Mouse (Mus musculus) limb, embryonic 13.5 days (tissue): ENCODE measurements at regions not wholly inside any gene's neighbourhood (a gene's known extent, or its start where the extent isn't known, plus 50 kb on each side); places are given as distances from the start of the nearest gene placed in this dataset.

Experiments
- ATAC-seq: fragments of 200-750 bp; cut with Nextera tagmentation; 2 replicates; pipeline ENCODE4 v1.8.0; 2017; ENCODE audit warnings: low read depth, moderate number of reproducible peaks, moderate TSS enrichment; ENCODE audit not compliant: low FRiP score
- H3K27ac ChIP-seq: fragments of 300-500 bp; sonication (generic); 2 replicates; pipeline ENCODE4 v1.5.1; 2015; ENCODE audit warnings: inconsistent platforms, mild to moderate bottlenecking, moderate library complexity
- H3K27me3 ChIP-seq: fragments of 300-500 bp; sonication (generic); 2 replicates; pipeline ENCODE4 v1.6.1; 2015; ENCODE audit warnings: mild to moderate bottlenecking, inconsistent platforms
- H3K36me3 ChIP-seq: fragments of 300-500 bp; sonication (generic); 2 replicates; pipeline ENCODE4 v1.6.1; 2015; ENCODE audit warnings: inconsistent platforms, mild to moderate bottlenecking, moderate library complexity
- H3K4me1 ChIP-seq: fragments of 300-500 bp; sonication (generic); 2 replicates; pipeline ENCODE4 v1.6.1; 2015; ENCODE audit warnings: inconsistent platforms
- H3K4me2 ChIP-seq: fragments of 300-500 bp; sonication (generic); replicated peaks from 2 replicates; pipeline ENCODE4 v1.6.1; 2015; ENCODE audit warnings: inconsistent platforms, mild to moderate bottlenecking, moderate library complexity
- H3K4me3 ChIP-seq: fragments of 300-500 bp; sonication (generic); 2 replicates; pipeline ENCODE4 v1.5.1; 2015; ENCODE audit warnings: moderate library complexity, mild to moderate bottlenecking, inconsistent platforms
- H3K9ac ChIP-seq: fragments of 300-500 bp; sonication (generic); 2 replicates; pipeline ENCODE4 v1.6.1; 2015; ENCODE audit warnings: mild to moderate bottlenecking, inconsistent platforms
- H3K9me3 ChIP-seq: fragments of 300-500 bp; sonication (generic); 2 replicates; pipeline ENCODE4 v1.6.1; 2016; ENCODE audit warnings: inconsistent platforms
- WGBS: fragments of 180-500 bp; shearing (Covaris S2); methylation state at CpG from one replicate; pipeline ENCODE4 v1.1.7; 2015; 5-methylcytosine and 5-hydroxymethylcytosine counted together

DNA sequence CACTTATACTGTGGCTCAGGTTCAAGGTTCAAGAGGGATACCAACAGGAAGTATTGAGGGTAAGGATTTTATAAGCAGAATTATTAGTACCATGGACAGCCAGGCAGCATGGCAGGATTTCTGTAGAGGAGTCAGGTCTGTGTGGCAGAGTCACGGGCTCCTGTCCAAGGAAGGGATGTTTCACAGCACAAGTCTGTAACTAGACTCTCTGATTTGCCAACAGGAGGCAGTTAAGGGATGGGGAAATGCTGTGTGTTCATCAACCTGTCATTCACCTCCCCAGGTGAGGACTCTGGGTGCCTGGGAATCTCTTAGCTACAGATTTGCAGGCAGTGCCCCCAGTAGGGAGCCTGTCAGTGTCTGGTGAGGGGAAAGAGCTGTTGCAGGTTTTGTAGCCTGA is 541.7 kb upstream of the Auts2 start:
- Histone ChIP-seq H3K9me3 (no peaks in the 10 kb centered on the region), H3K27ac (no peak overlapping the region), H3K4me2 (no peak overlapping the region), H3K27me3 (peaks cover 17% of the 10 kb centered on the region; the same call in 1 of the 2 replicates), H3K9ac (no peak overlapping the region), H3K4me1 (no peaks in the 10 kb centered on the region), H3K36me3 (no peaks in the 10 kb centered on the region), H3K4me3 (no peak overlapping the region)
- ATAC-seq = no peak
- WGBS = 61% methylated on average over 1 of the region's 1 CpGs

DNA sequence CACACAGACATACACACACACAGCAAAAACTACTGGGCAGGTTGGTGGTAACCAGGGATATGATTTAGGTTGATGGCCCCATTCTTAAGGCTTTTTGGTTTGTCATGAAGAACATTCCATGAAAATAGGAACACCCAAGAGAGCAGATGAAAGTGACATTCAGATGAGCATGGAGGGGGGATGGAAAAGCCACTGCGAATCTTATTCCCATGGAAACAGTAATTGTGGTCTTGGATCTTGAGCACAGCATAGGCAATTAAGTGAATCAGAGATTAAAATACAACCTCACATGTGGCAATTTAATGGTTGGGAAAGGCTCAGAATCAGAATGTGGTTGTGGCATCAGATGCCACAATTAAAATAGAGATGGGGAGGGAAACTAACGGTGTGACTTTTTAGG is 537.6 kb upstream of the Auts2 start:
- H3K4me1 ChIP-seq = peaks cover 13% of the 10 kb centered on the region
- no peak for ATAC-seq
- WGBS = 89% methylated on average over 2 of the region's 2 CpGs
- H3K9ac ChIP-seq = no peak overlapping the region
- no peak overlapping the region for H3K27ac ChIP-seq
- no peaks in the 10 kb centered on the region for H3K36me3 ChIP-seq
- peaks cover 13% of the 10 kb centered on the region; the same call in 1 of the 2 replicates for H3K27me3 ChIP-seq
- no peak overlapping the region for H3K4me2 ChIP-seq
- H3K4me3 ChIP-seq = no peak overlapping the region
- H3K9me3 ChIP-seq = no peaks in the 10 kb centered on the region

DNA sequence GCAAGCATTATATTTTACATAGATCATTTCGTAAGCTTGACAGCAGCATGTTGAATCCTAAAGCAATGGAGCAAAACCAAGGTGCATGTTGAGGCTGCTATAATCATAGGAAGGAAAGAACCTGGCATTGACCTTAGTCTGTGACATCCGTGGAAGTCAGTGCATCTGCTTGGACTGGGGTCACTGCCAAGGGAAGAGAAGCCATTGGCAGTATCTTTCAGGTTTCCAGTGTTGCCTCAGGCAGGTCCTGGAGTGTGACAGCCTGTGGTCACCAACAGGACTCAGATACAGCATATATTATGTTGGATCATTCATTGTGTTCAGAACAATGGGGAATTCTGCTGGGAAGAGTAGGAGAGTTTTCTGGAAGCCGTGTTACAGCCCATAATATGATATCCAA is 535.8 kb upstream of the Auts2 start:
- 63% methylated on average over 3 of the region's 3 CpGs for WGBS
- Histone ChIP-seq H3K27ac (no peak overlapping the region), H3K27me3 (no peaks in the 10 kb centered on the region; the same call in 1 of the 2 replicates), H3K4me1 (peaks cover 13% of the 10 kb centered on the region), H3K4me3 (no peak overlapping the region), H3K36me3 (no peaks in the 10 kb centered on the region), H3K9me3 (no peaks in the 10 kb centered on the region), H3K9ac (no peak overlapping the region), H3K4me2 (no peak overlapping the region)
- ATAC-seq = no peak

DNA sequence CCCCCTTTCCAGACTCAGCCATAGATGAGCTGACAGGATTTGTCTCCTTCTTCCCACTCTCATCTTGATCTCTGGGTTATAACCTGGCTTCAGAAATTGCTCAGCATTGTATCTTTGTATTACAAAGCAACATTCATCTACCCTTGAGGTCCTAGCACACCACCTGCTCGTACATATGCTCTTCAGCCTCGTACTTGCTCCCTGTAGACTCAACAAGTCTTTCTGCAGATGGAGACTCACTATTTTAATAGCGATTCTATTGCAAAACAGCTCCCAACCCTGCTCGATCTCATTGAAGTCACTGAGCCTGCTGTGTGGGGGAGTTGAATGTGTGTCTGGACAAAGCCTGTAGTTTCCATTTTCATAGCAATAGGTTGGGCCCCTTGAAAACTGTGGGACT is 535.2 kb upstream of the Auts2 start:
- WGBS = 60% methylated on average over 4 of the region's 4 CpGs
- H3K4me2 ChIP-seq = no peak overlapping the region
- peaks cover 13% of the 10 kb centered on the region for H3K4me1 ChIP-seq
- no peaks in the 10 kb centered on the region; the same call in 1 of the 2 replicates for H3K27me3 ChIP-seq
- H3K9me3 ChIP-seq = no peaks in the 10 kb centered on the region
- ATAC-seq = peak; percentile 66; the same call in 1 of the 2 replicates
- H3K9ac ChIP-seq = no peak overlapping the region
- H3K4me3 ChIP-seq = no peak overlapping the region
- H3K27ac ChIP-seq = no peak overlapping the region
- no peaks in the 10 kb centered on the region for H3K36me3 ChIP-seq

DNA sequence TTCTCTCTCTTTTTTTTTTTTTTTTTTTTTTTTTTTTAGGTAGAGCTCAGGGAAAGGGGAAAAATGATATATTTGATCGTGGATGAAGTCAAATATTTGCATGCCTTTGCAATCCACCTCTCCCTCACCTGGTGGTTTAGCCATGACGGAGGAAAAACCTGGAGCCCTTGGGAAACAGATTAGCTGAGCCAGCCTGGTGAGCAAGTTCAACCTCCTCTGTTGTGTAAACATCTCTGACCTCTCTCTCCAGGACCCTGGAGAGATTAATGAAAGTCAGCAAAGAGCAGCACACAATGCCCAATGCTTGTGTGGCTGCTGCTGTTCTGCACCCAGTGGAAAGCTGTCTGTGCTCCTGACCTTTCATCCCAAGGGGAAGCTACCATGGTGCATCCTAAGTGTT is 530.2 kb upstream of the Auts2 start:
- ATAC-seq = no peak
- Histone ChIP-seq H3K4me3 (no peak overlapping the region), H3K27ac (no peak overlapping the region), H3K9me3 (no peaks in the 10 kb centered on the region), H3K27me3 (peaks cover 3% of the 10 kb centered on the region; the same call in 1 of the 2 replicates), H3K4me1 (peaks cover 5% of the 10 kb centered on the region; the same call in 1 of the 2 replicates), H3K4me2 (no peak overlapping the region), H3K9ac (no peak overlapping the region), H3K36me3 (no peaks in the 10 kb centered on the region)
- WGBS = 59% methylated on average over 2 of the region's 2 CpGs

DNA sequence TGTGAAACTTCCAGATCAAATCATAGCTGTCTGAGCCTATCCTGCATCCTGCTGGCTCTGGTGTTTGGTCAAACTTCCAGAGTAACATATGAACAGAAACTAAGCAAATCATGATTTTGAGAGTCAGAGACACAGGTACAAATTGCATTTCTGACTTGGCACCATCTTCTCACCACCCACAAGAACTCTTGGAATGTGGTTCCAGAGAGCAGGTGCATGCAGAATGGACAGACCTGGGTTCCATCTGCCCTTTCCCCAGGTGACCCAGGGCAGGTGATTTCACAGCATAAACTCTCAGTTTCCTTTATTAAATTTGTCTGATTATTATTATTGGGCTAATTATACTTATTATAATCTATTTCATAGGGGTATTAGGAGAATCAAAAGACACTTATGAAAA is 527.0 kb upstream of the Auts2 start:
- Histone ChIP-seq H3K4me2 (no peak overlapping the region), H3K27ac (no peak overlapping the region), H3K27me3 (0 out of 2 replicates have a peak, but pooled peaks cover 3% of the 10 kb centered on the region), H3K4me1 (no peaks in the 10 kb centered on the region), H3K4me3 (no peak overlapping the region), H3K9ac (no peak overlapping the region), H3K9me3 (no peaks in the 10 kb centered on the region), H3K36me3 (no peaks in the 10 kb centered on the region)
- no peak for ATAC-seq

DNA sequence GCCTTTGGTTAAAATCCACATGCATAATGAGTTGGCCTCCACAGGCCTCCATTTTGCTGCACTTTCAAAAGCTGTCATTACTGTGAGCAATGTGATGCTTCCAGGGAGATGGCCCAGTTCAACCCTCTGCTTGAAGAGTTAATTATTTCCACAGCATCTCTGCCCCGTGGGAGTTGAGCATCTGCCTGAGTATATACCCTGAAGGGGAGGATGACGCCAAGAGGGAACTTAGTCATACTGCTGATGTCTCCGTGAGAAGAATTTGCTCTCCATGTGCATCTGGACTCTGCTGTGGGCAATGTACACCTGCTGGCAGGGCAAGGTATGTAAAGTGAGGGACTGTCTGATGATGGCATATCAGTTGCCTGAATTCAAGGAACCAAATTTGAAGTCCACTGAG is 519.3 kb upstream of the Auts2 start:
- Histone ChIP-seq H3K36me3 (no peaks in the 10 kb centered on the region), H3K27me3 (no peaks in the 10 kb centered on the region), H3K4me1 (no peaks in the 10 kb centered on the region), H3K4me3 (no peak overlapping the region), H3K9ac (no peak overlapping the region), H3K27ac (no peak overlapping the region), H3K4me2 (no peak overlapping the region), H3K9me3 (peaks cover 3% of the 10 kb centered on the region; the same call in 1 of the 2 replicates)
- ATAC-seq = no peak
- WGBS = 87% methylated on average over 3 of the region's 3 CpGs

DNA sequence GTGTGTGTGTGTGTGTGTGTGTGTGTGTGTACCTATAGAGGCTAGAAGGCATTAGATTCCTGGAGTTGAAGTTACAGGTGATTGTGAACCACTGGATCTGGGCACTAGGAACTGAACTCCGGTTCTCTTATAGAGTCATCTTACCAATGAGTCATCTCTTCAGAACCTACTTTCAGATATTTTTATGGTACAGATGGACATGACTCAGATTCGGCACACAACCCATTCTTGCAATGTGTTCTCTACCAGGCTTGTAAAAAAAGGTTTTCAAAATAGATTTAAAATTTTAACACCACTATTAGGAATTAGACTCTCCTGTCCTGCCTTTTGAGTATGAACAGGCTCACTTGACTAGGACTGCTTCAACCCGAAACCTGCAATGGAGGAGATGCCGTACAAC is 504.3 kb upstream of the Auts2 start:
- no peak for ATAC-seq
- H3K4me3 ChIP-seq = no peak overlapping the region
- no peak overlapping the region for H3K4me2 ChIP-seq
- no peaks in the 10 kb centered on the region for H3K36me3 ChIP-seq
- H3K4me1 ChIP-seq = no peaks in the 10 kb centered on the region
- H3K9ac ChIP-seq = no peak overlapping the region
- H3K27me3 ChIP-seq = no peaks in the 10 kb centered on the region
- H3K9me3 ChIP-seq = no peaks in the 10 kb centered on the region
- 91% methylated on average over 4 of the region's 4 CpGs for WGBS
- no peak overlapping the region for H3K27ac ChIP-seq

DNA sequence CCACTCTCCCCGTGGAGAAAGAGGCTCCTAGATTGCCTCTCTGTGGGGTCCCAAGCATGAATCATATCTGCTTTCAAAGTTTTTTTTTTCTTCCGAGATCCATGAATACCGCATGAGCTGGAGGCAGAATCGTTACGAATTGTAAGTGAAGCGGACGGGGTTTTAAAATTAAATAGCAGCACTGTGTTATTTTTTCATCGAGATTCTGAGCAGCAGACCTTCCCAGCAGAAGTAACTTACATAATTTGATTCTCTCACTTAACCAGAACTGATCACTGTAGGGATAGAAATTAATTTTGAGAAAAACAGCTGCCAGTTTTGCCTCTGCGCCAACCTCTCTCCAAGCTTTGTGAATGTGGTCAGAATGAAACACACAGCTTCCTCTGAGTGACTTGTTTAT is 502.5 kb upstream of the Auts2 start:
- no peak for ATAC-seq
- H3K4me2 ChIP-seq = no peak overlapping the region
- H3K27ac ChIP-seq = no peak overlapping the region
- no peak overlapping the region for H3K4me3 ChIP-seq
- H3K36me3 ChIP-seq = no peaks in the 10 kb centered on the region
- H3K27me3 ChIP-seq = no peaks in the 10 kb centered on the region
- H3K9ac ChIP-seq = no peak overlapping the region
- H3K9me3 ChIP-seq = 0 out of 2 replicates have a peak, but pooled peaks cover 2% of the 10 kb centered on the region
- WGBS = 80% methylated on average over 9 of the region's 9 CpGs
- no peaks in the 10 kb centered on the region for H3K4me1 ChIP-seq

DNA sequence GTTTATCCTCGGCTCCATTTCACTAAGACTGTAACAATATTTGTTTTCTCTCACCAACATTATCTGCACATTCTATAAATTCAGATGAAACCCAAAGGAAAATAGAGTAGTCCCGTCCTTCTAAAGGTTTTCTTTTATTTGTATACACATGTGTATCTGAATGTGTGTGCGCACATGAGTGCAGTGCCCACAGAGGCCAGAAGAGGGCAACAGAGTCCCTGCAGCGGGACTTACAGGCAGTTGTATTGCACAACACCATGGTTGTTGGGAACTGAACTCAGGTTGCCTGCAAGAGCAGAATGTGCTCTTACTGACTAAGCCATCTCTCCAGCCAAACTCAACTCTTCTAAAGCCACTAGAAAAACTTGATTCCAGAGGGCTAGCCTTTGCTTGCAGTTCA is 484.4 kb upstream of the Auts2 start:
- peaks cover 3% of the 10 kb centered on the region; the same call in 1 of the 2 replicates for H3K4me1 ChIP-seq
- H3K9me3 ChIP-seq = peaks cover 9% of the 10 kb centered on the region
- H3K4me2 ChIP-seq = no peak overlapping the region
- no peak overlapping the region for H3K27ac ChIP-seq
- no peaks in the 10 kb centered on the region for H3K27me3 ChIP-seq
- H3K4me3 ChIP-seq = no peak overlapping the region
- WGBS = 89% methylated on average over 4 of the region's 4 CpGs
- no peak for ATAC-seq
- H3K9ac ChIP-seq = no peak overlapping the region
- H3K36me3 ChIP-seq = no peaks in the 10 kb centered on the region

DNA sequence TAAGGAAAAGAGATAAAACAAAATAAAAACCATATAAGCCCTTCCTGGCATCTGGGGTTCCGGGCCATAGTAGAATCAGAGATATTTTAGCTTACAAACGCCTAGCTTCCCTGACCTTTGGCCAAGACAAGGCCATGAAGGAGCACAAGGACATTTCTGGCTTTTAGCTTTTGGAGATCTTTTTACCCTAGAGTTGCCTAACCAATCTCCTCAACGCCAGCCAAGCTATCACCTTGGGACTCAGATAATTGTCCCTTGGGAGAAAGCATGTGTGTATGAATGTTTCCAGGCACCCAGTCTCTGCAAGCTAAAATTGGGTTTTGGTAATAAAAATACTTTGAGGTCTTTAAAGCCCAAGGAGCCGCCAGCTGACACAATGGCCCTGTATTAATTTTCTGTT is 482.0 kb upstream of the Auts2 start:
- Histone ChIP-seq H3K4me2 (no peak overlapping the region), H3K4me1 (peaks cover 3% of the 10 kb centered on the region; the same call in 1 of the 2 replicates), H3K27ac (no peak overlapping the region), H3K27me3 (0 out of 2 replicates have a peak, but pooled peaks cover 4% of the 10 kb centered on the region), H3K4me3 (no peak overlapping the region), H3K9me3 (peaks cover 9% of the 10 kb centered on the region), H3K9ac (no peak overlapping the region), H3K36me3 (no peaks in the 10 kb centered on the region)
- no peak for ATAC-seq
- 66% methylated on average over 4 of the region's 4 CpGs for WGBS

DNA sequence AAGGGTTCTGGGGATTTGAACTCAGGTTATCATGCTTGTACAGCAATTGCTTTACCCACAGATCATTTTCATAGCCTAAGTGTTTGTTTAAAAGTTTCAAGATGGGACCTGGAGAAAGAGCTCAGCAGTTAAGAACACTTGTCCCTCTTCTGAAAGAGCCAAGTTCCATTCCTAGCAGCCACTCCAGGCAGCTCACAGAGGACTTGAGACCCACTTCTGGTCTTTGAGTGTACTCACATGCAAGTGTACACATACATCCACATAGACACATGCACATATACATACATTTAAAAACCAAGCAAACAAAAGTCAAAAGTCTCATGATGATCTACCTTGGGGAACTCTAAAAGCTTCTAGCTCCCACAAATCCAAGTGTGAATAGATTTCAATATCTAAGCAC is 477.7 kb upstream of the Auts2 start:
- H3K27me3 ChIP-seq = 0 out of 2 replicates have a peak, but pooled peaks cover 4% of the 10 kb centered on the region
- no peak overlapping the region for H3K27ac ChIP-seq
- no peak overlapping the region for H3K4me3 ChIP-seq
- ATAC-seq = no peak
- H3K36me3 ChIP-seq = no peaks in the 10 kb centered on the region
- H3K9ac ChIP-seq = no peak overlapping the region
- H3K4me2 ChIP-seq = no peak overlapping the region
- H3K4me1 ChIP-seq = peaks cover 3% of the 10 kb centered on the region; the same call in 1 of the 2 replicates
- peaks cover 6% of the 10 kb centered on the region; the same call in 1 of the 2 replicates for H3K9me3 ChIP-seq

DNA sequence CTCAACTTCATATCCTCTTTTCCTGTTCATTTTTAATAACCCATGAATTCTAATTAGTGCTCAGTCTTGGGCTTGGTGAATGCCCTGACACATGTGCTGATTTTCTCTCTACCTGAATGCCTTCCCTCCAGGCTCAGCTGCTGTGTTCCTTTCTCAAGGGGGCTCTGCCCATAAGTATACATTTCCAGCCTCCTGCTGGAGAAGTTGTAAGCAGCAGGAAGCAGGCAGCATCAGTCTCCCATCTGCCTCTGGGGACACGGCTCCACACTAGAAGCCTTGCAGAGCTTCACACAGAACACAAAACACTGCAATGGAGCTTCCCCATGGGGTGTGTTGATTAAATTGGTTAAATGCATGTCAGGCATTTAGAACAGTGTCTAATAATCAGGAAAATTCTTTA is 477.0 kb upstream of the Auts2 start:
- WGBS = 61% methylated on average over 1 of the region's 1 CpGs

More for the DNA sequence above, 477.0 kb upstream of the Auts2 start:
- H3K4me1 ChIP-seq = no peaks in the 10 kb centered on the region; the same call in 1 of the 2 replicates
- no peak overlapping the region for H3K9ac ChIP-seq
- H3K9me3 ChIP-seq = peaks cover 6% of the 10 kb centered on the region; the same call in 1 of the 2 replicates
- no peak overlapping the region for H3K27ac ChIP-seq
- H3K36me3 ChIP-seq = no peaks in the 10 kb centered on the region
- no peak for ATAC-seq
- H3K27me3 ChIP-seq = 0 out of 2 replicates have a peak, but pooled peaks cover 4% of the 10 kb centered on the region
- no peak overlapping the region for H3K4me2 ChIP-seq
- no peak overlapping the region for H3K4me3 ChIP-seq
